Mouse (Mus musculus) MEL (cell line): ENCODE measurements around the gene Rnf212b. TPM values are rescaled to one million over a fixed set of nuclear protein-coding genes. Genes with fewer than 3 reads are reported as not detected.

Experiments used
- DNase-seq: peaks from one replicate; pipeline ENCODE4 v3.0.0; 2011; ENCODE audit warnings: low read depth, low spot score
- H3K27ac ChIP-seq: 2 replicates; pipeline ENCODE4 v1.5.1; 2012; ENCODE audit warnings: low read depth, mild to moderate bottlenecking, control low read depth, low read length, moderate library complexity; ENCODE audit not compliant: control insufficient read depth
- H3K27me3 ChIP-seq, 2 experiments: fragments of 150-350 bp in 1 of 2; sonication (generic) in 1 of 2; 2 replicates each; pipeline ENCODE4 v1.6.1; 2012; ENCODE audit warnings: low read length in 2 of 2, mild to moderate bottlenecking in 2 of 2, improper control_type of control experiment in 1 of 2, moderate library complexity in 1 of 2; ENCODE audit not compliant: insufficient read depth in 2 of 2, control insufficient read depth in 1 of 2
- H3K36me3 ChIP-seq, 2 experiments: 2 replicates each; pipeline ENCODE4 v1.6.1; 2012 to 2014; ENCODE audit warnings: low read length in 2 of 2, improper control_type of control experiment in 1 of 2, inconsistent platforms in 1 of 2, mild to moderate bottlenecking in 1 of 2; ENCODE audit not compliant: insufficient read depth in 2 of 2, control insufficient read depth in 1 of 2
- H3K4me1 ChIP-seq, 2 experiments: fragments of 150-350 bp in 1 of 2; sonication (generic) in 1 of 2; 2 replicates each; pipeline ENCODE4 v1.6.1; 2012; ENCODE audit warnings: low read length in 2 of 2, improper control_type of control experiment in 1 of 2, mild to moderate bottlenecking in 1 of 2; ENCODE audit not compliant: insufficient read depth in 2 of 2, control insufficient read depth in 1 of 2
- H3K4me3 ChIP-seq, 2 experiments: fragments of 150-350 bp in 1 of 2; sonication (generic) in 1 of 2; 2 replicates each; pipeline ENCODE4 v1.5.1; 2012; ENCODE audit warnings: low read depth in 2 of 2, low read length in 2 of 2, mild to moderate bottlenecking in 2 of 2, moderate library complexity in 2 of 2, control low read depth in 1 of 2, improper control_type of control experiment in 1 of 2; ENCODE audit not compliant: control insufficient read depth in 1 of 2, insufficient read depth in 1 of 2
- H3K79me2 ChIP-seq: 2 replicates; pipeline ENCODE4 v1.6.1; 2012; ENCODE audit warnings: mild to moderate bottlenecking, low read length, moderate library complexity; ENCODE audit not compliant: control insufficient read depth, poor library complexity, insufficient read depth
- H3K9ac ChIP-seq: 2 replicates; pipeline ENCODE4 v1.6.1; 2012; ENCODE audit warnings: low read depth, mild to moderate bottlenecking, control low read depth, low read length, moderate library complexity; ENCODE audit not compliant: control insufficient read depth, poor library complexity, severe bottlenecking
- H3K9me3 ChIP-seq: fragments of 150-350 bp; sonication (generic); replicated peaks from 2 replicates; pipeline ENCODE4 v1.6.1; 2012; ENCODE audit warnings: mild to moderate bottlenecking, low read length, improper control_type of control experiment, moderate library complexity; ENCODE audit not compliant: insufficient read depth
- BHLHE40 ChIP-seq: IDR thresholded peaks from 2 replicates; pipeline ENCODE4 v1.6.1; 2012; ENCODE audit warnings: low read depth, mild to moderate bottlenecking, inconsistent platforms, low read length, improper control_type of control experiment, borderline replicate concordance
- CHD2 ChIP-seq: IDR thresholded peaks from 2 replicates; pipeline ENCODE4 v1.6.1; 2011; ENCODE audit warnings: low read length, improper control_type of control experiment
- CTCF ChIP-seq, 3 experiments: IDR thresholded peaks in 2 of 3; conservative IDR thresholded peaks in 1 of 3; 2 replicates each; pipeline ENCODE4 v1.5.1; 2011 to 2012; ENCODE audit warnings: low read length in 3 of 3, low read depth in 2 of 3, mild to moderate bottlenecking in 2 of 3, improper control_type of control experiment in 1 of 3, inconsistent platforms in 1 of 3, mixed read lengths in 1 of 3, moderate library complexity in 1 of 3; ENCODE audit not compliant: control insufficient read depth in 1 of 3, insufficient read depth in 1 of 3, poor library complexity in 1 of 3, severe bottlenecking in 1 of 3
- E2F4 ChIP-seq: IDR thresholded peaks from 2 replicates; pipeline ENCODE4 v1.6.1; 2011; ENCODE audit warnings: low read depth, low read length, improper control_type of control experiment, borderline replicate concordance
- EP300 ChIP-seq, 2 experiments: IDR thresholded peaks; 2 replicates each; pipeline ENCODE4 v1.6.1; 2011; ENCODE audit warnings: improper control_type of control experiment in 2 of 2, low read length in 2 of 2, low read depth in 1 of 2, mild to moderate bottlenecking in 1 of 2
- ETS1 ChIP-seq: IDR thresholded peaks from 2 replicates; pipeline ENCODE4 v1.6.1; 2012; ENCODE audit warnings: low read depth, mild to moderate bottlenecking, inconsistent platforms, low read length, improper control_type of control experiment, moderate library complexity
- GABPA ChIP-seq: IDR thresholded peaks from 2 replicates; pipeline ENCODE4 v1.6.1; 2012; ENCODE audit warnings: low read depth, mild to moderate bottlenecking, inconsistent platforms, low read length, improper control_type of control experiment, moderate library complexity
- GATA1 ChIP-seq: IDR thresholded peaks from 2 replicates; pipeline ENCODE4 v1.6.1; 2011; ENCODE audit warnings: low read depth, low read length, improper control_type of control experiment
- HCFC1 ChIP-seq: IDR thresholded peaks from 2 replicates; pipeline ENCODE4 v1.6.1; 2012; ENCODE audit warnings: low read depth, mild to moderate bottlenecking, inconsistent platforms, low read length, improper control_type of control experiment, moderate library complexity
- JUND ChIP-seq: IDR thresholded peaks from 2 replicates; pipeline ENCODE4 v1.6.1; 2011; ENCODE audit warnings: low read depth, mild to moderate bottlenecking, improper control_type of control experiment, low read length
- KAT2A ChIP-seq: conservative IDR thresholded peaks from 2 replicates; pipeline ENCODE4 v1.6.1; 2012; ENCODE audit warnings: low read depth, low read length, improper control_type of control experiment, inconsistent platforms
- MAX ChIP-seq: IDR thresholded peaks from 2 replicates; pipeline ENCODE4 v1.6.1; 2011; ENCODE audit warnings: low read length, improper control_type of control experiment
- MEF2A ChIP-seq: IDR thresholded peaks from 2 replicates; pipeline ENCODE4 v1.6.1; 2014; ENCODE audit warnings: low read depth, mild to moderate bottlenecking, inconsistent platforms, low read length, improper control_type of control experiment; ENCODE audit not compliant: poor library complexity, insufficient replicate concordance, severe bottlenecking; ENCODE audit errors: extremely low read depth
- MXI1 ChIP-seq: IDR thresholded peaks from 2 replicates; pipeline ENCODE4 v1.6.1; 2011; ENCODE audit warnings: mild to moderate bottlenecking, low read depth, low read length, improper control_type of control experiment
- NELFE ChIP-seq: IDR thresholded peaks from 2 replicates; pipeline ENCODE4 v1.6.1; 2011; ENCODE audit warnings: low read depth, low read length, improper control_type of control experiment
- NRF1 ChIP-seq: IDR thresholded peaks from 2 replicates; pipeline ENCODE4 v1.6.1; 2014; ENCODE audit warnings: low read depth, mild to moderate bottlenecking, inconsistent platforms, low read length, improper control_type of control experiment, moderate library complexity; ENCODE audit not compliant: poor library complexity, insufficient read depth, severe bottlenecking
- POLR2A ChIP-seq, 2 experiments: IDR thresholded peaks; 2 replicates each; pipeline ENCODE4 v1.6.1; 2011 to 2012; ENCODE audit warnings: low read length in 2 of 2, mild to moderate bottlenecking in 2 of 2, control low read depth in 1 of 2, improper control_type of control experiment in 1 of 2, low read depth in 1 of 2, moderate library complexity in 1 of 2; ENCODE audit not compliant: control insufficient read depth in 1 of 2, insufficient read depth in 1 of 2, poor library complexity in 1 of 2
- POLR2AphosphoS2 ChIP-seq: IDR thresholded peaks from 2 replicates; pipeline ENCODE4 v1.6.1; 2011; ENCODE audit warnings: low read length, improper control_type of control experiment
- POLR2AphosphoS5 ChIP-seq: IDR thresholded peaks from 2 replicates; pipeline ENCODE4 v1.6.1; 2012; ENCODE audit warnings: low read depth, borderline replicate concordance, mild to moderate bottlenecking, inconsistent platforms, low read length, moderate library complexity, mixed read lengths
- RCOR1 ChIP-seq: IDR thresholded peaks from 2 replicates; pipeline ENCODE4 v1.6.1; 2012; ENCODE audit warnings: low read depth, mild to moderate bottlenecking, inconsistent platforms, low read length, improper control_type of control experiment
- SIN3A ChIP-seq: IDR thresholded peaks from 2 replicates; pipeline ENCODE4 v1.6.1; 2012; ENCODE audit warnings: low read length, improper control_type of control experiment, inconsistent platforms
- TAL1 ChIP-seq: IDR thresholded peaks from 2 replicates; pipeline ENCODE4 v1.6.1; 2012; ENCODE audit warnings: mild to moderate bottlenecking, inconsistent platforms, low read length, moderate library complexity, mixed read lengths
- TBP ChIP-seq: IDR thresholded peaks from 2 replicates; pipeline ENCODE4 v1.8.0; 2011; ENCODE audit warnings: low read depth, low read length, improper control_type of control experiment
- TCF12 ChIP-seq: IDR thresholded peaks from 2 replicates; pipeline ENCODE4 v1.6.1; 2014; ENCODE audit warnings: low read depth, mild to moderate bottlenecking, inconsistent platforms, low read length, improper control_type of control experiment, moderate library complexity
- UBTF ChIP-seq: IDR thresholded peaks from 2 replicates; pipeline ENCODE4 v1.6.1; 2012; ENCODE audit warnings: low read depth, mild to moderate bottlenecking, inconsistent platforms, low read length, improper control_type of control experiment, moderate library complexity, borderline replicate concordance; ENCODE audit not compliant: insufficient read depth
- USF2 ChIP-seq, 2 experiments: IDR thresholded peaks; 2 replicates each; pipeline ENCODE4 v1.6.1; 2011 to 2012; ENCODE audit warnings: improper control_type of control experiment in 2 of 2, low read length in 2 of 2, borderline replicate concordance in 1 of 2, inconsistent platforms in 1 of 2, low read depth in 1 of 2, mild to moderate bottlenecking in 1 of 2; ENCODE audit not compliant: insufficient read depth in 1 of 2
- polyA plus RNA-seq, 2 experiments: library from polyadenylated mRNA; stranded (reverse) in 1 of 2; unstranded in 1 of 2; fragments of >175 nt in 1 of 2; fragments of >200 nt in 1 of 2; gene quantifications; 2 replicates each; pipeline versions ENCODE4 v1.2.1 to v1.2.4; 2012; ENCODE audit warnings: low replicate concordance in 2 of 2, low read depth in 1 of 2; ENCODE audit not compliant: insufficient read length in 2 of 2, insufficient read depth in 1 of 2, missing spikeins in 1 of 2
- total RNA-seq: library from RNA; depleted of rRNA; stranded (reverse); fragments of 300-350 nt; gene quantifications from 2 replicates; pipeline ENCODE4 v1.2.3, GENCODE M21; 2012

Rnf212b gene
- total and polyA plus RNA-seq, 3 experiments, result not detected

DNA sequence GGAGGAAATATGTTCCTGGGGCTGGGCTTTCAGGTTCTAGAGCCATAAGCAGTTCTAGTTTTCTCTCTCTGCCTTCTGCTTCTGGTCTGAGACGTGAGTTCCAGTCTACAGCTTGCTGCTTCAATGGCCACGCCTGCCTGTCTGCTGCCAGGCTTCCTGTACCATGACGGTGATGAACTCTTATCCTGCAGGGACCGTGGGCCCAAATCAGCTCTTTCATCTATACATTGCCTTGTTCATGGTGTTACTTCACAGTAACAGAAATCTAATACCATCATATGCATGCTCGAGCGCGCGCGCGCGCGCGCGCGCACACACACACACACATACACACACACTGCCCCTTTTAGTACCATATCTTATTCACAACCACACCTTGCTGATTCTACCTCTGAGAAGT, 17.2 kb upstream of the Rnf212b start:
- peak; percentile 88 for DNase-seq
- Histone ChIP-seq H3K4me3 (peak overlapping the region; percentile 43 to 51), H3K9ac (peak overlapping the region; percentile 56), H3K27ac (peak overlapping the region; percentile 90), H3K36me3 (peaks cover 0 to 24% of the 10 kb centered on the region in 2 experiments; a peak in 2 of 4 replicates), H3K9me3 (no peaks in the 10 kb centered on the region), H3K4me1 (peaks cover 25 to 33% of the 10 kb centered on the region in 2 experiments), H3K27me3 (no peaks in the 10 kb centered on the region), H3K79me2 (no peaks in the 10 kb centered on the region)
- TF ChIP-seq EP300 (IDR thresholded peaks at IDR 0.05; ENCODE audit: low read depth in 1 of 2, low read length in 2 of 2) (peak in 1 of 2 experiments; percentile 85; a peak in 2 of 4 replicates), NELFE (no peak), USF2 (IDR thresholded peaks at IDR 0.05; ENCODE audit: borderline replicate concordance in 1 of 2, insufficient read depth in 1 of 2, low read depth in 1 of 2, low read length in 2 of 2) (no peak), SIN3A (no peak), MXI1 (peak; percentile 29; the same call in 1 of the 2 replicates), GABPA (no peak), BHLHE40 (no peak; the same call in 1 of the 2 replicates), GATA1 (peak; percentile 90), HCFC1 (0 out of 2 replicates have a peak, but pooled peaks have one; percentile 11), POLR2AphosphoS5 (no peak), MEF2A (no peak), NRF1 (peak; percentile 82), CTCF (IDR thresholded peaks at IDR 0.05 in 2 of 3, conservative IDR thresholded peaks at IDR 0.05 in 1 of 3; ENCODE audit: control insufficient read depth in 1 of 3, insufficient read depth in 1 of 3, low read depth in 2 of 3, low read length in 3 of 3, poor library complexity in 1 of 3, severe bottlenecking in 1 of 3) (no peak), JUND (no peak), E2F4 (no peak), ETS1 (no peak; the same call in 1 of the 2 replicates), TBP (0 out of 2 replicates have a peak, but pooled peaks have one; percentile 7), POLR2A (IDR thresholded peaks at IDR 0.05; ENCODE audit: control insufficient read depth in 1 of 2, insufficient read depth in 1 of 2, low read depth in 1 of 2, low read length in 2 of 2, poor library complexity in 1 of 2) (0 out of 4 replicates have a peak, but pooled peaks of 1 of the 2 experiments have one; percentile 23), TAL1 (peak; percentile 40; the same call in 1 of the 2 replicates), TCF12 (peak; percentile 89)

DNA sequence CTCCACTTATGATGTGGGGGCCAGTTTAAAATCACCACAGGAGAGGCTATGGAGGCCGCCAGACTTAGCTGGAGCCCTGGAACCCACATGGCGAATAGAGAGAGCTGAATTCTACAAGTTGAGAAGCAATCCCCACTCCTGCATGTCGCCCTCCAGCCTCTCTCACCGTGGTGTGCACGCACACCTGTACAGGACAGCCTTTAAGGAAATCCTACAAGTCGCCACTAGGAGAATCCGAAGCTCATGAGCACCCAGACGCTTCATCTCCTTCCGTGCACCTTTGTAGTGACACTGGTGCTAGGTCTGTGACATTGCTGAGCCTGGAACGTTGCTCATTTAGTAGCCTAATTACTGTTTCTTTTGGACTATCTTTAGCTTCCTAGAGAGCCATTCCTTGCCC, 14.3 kb upstream of the Rnf212b start:
- Histone ChIP-seq H3K79me2 (no peaks in the 10 kb centered on the region), H3K36me3 (peaks cover 0 to 17% of the 10 kb centered on the region in 2 experiments; a peak in 2 of 4 replicates), H3K4me3 (no peak overlapping the region), H3K9ac (no peak overlapping the region), H3K27me3 (no peaks in the 10 kb centered on the region), H3K4me1 (peaks cover 21 to 30% of the 10 kb centered on the region in 2 experiments), H3K27ac (no peak overlapping the region), H3K9me3 (no peaks in the 10 kb centered on the region)
- DNase-seq, result no peak
- TF ChIP-seq NRF1, result no peak
- no peak for TF ChIP-seq RCOR1
- no peak for TF ChIP-seq NELFE
- TF ChIP-seq KAT2A, result no peak
- TF ChIP-seq USF2 (IDR thresholded peaks at IDR 0.05; ENCODE audit: borderline replicate concordance in 1 of 2, insufficient read depth in 1 of 2, low read depth in 1 of 2, low read length in 2 of 2), result no peak
- TF ChIP-seq ETS1, result no peak
- no peak for TF ChIP-seq JUND
- no peak for TF ChIP-seq CHD2
- no peak for TF ChIP-seq UBTF
- no peak for TF ChIP-seq SIN3A
- no peak for TF ChIP-seq POLR2AphosphoS2
- TF ChIP-seq MAX, result no peak
- TF ChIP-seq CTCF (IDR thresholded peaks at IDR 0.05 in 2 of 3, conservative IDR thresholded peaks at IDR 0.05 in 1 of 3; ENCODE audit: control insufficient read depth in 1 of 3, insufficient read depth in 1 of 3, low read depth in 2 of 3, low read length in 3 of 3, poor library complexity in 1 of 3, severe bottlenecking in 1 of 3), result no peak
